Mouse (Mus musculus): ENCODE measurements around the gene Samhd1. TPM values are rescaled to one million over a fixed set of nuclear protein-coding genes. Genes with fewer than 3 reads are reported as not detected.

The Samhd1 gene
- polyA plus RNA-seq, 1 experiment from 2014 or later, result 18.0 TPM

GRCm38 (mm10) chr2:157052448-157052847, 82.6 kb downstream of the Samhd1 start:
- no peak for ATAC-seq (ENCODE audit: insufficient number of reproducible peaks, low FRiP score)
- Histone ChIP-seq H3K9me3 (replicated peaks) (no peaks in the 10 kb centered on the region), H3K36me3 (peaks cover 72% of the 10 kb centered on the region), H3K9ac (no peak overlapping the region), H3K4me3 (no peak overlapping the region), H3K4me2 (no peak overlapping the region), H3K27ac (ENCODE audit: poor library complexity, severe bottlenecking) (peak overlapping the region; percentile 36), H3K4me1 (replicated peaks) (peaks cover 57% of the 10 kb centered on the region), H3K27me3 (replicated peaks) (no peaks in the 10 kb centered on the region)
- 65% methylated on average over 8 of the region's 8 CpGs for WGBS

- 56% methylated on average over 8 of the region's 8 CpGs for WGBS
- Histone ChIP-seq H3K27me3 (replicated peaks) (no peaks in the 10 kb centered on the region), H3K27ac (ENCODE audit: poor library complexity, severe bottlenecking) (no peak overlapping the region), H3K4me1 (replicated peaks) (peaks cover 44% of the 10 kb centered on the region), H3K4me3 (no peak overlapping the region), H3K9ac (no peak overlapping the region), H3K4me2 (no peak overlapping the region), H3K9me3 (replicated peaks) (0 out of 2 replicates have a peak, but pooled peaks cover 3% of the 10 kb centered on the region), H3K36me3 (peaks cover 83% of the 10 kb centered on the region)
- no peak for ATAC-seq (ENCODE audit: insufficient number of reproducible peaks, low FRiP score)
Measured at GRCm38 (mm10) chr2:157049831-157050243, 85.2 kb downstream of the Samhd1 start.

GRCm38 (mm10) chr2:157048395-157049181, 86.5 kb downstream of the Samhd1 start:
- Histone ChIP-seq H3K4me2 (no peak overlapping the region), H3K9me3 (replicated peaks) (peaks cover 3% of the 10 kb centered on the region; the same call in 1 of the 2 replicates), H3K27ac (ENCODE audit: poor library complexity, severe bottlenecking) (no peak overlapping the region), H3K9ac (0 out of 2 replicates have a peak overlapping the region, but pooled peaks have one; percentile 16), H3K4me3 (no peak overlapping the region), H3K27me3 (replicated peaks) (no peaks in the 10 kb centered on the region), H3K4me1 (replicated peaks) (peaks cover 35% of the 10 kb centered on the region), H3K36me3 (peaks cover 84% of the 10 kb centered on the region)
- no peak for ATAC-seq (ENCODE audit: insufficient number of reproducible peaks, low FRiP score)
- 87% methylated on average over 13 of the region's 13 CpGs for WGBS

Other genes starting within 250 kb of the Samhd1 start
- gene Sla2, start 248.1 kb downstream of the Samhd1 start, polyA plus RNA-seq (2016; fragmentation: Nextera tagmentation; extraction: Ambion mirVana), result 0.55 and 0.65 TPM in 2 replicates
- 31.3 and 32.3 TPM in 2 replicates for gene Ndrg3, start 143.2 kb downstream of the Samhd1 start, polyA plus RNA-seq (2016; fragmentation: Nextera tagmentation; extraction: Ambion mirVana)
- 39.1 and 41.0 TPM in 2 replicates for gene Dsn1, start 128.1 kb downstream of the Samhd1 start, polyA plus RNA-seq (2016; fragmentation: Nextera tagmentation; extraction: Ambion mirVana)
- gene Soga1, start 56.0 kb downstream of the Samhd1 start, polyA plus RNA-seq (2016; fragmentation: Nextera tagmentation; extraction: Ambion mirVana), result 4.5 and 5.2 TPM in 2 replicates
- gene Tldc2, start 48.2 kb downstream of the Samhd1 start, polyA plus RNA-seq (2016; fragmentation: Nextera tagmentation; extraction: Ambion mirVana), result not detected in 2 replicates
- 20.7 and 21.4 TPM in 2 replicates for gene Rbl1, start 69.3 kb upstream of the Samhd1 start, polyA plus RNA-seq (2016; fragmentation: Nextera tagmentation; extraction: Ambion mirVana)
- 202 and 207 TPM in 2 replicates for gene Rpn2, start 143.8 kb upstream of the Samhd1 start, polyA plus RNA-seq (2016; fragmentation: Nextera tagmentation; extraction: Ambion mirVana)
- gene Mroh8, start 144.3 kb upstream of the Samhd1 start, polyA plus RNA-seq (2016; fragmentation: Nextera tagmentation; extraction: Ambion mirVana), result 0.22 and 0.46 TPM in 2 replicates
- gene Ghrh, start 212.2 kb upstream of the Samhd1 start, polyA plus RNA-seq (2016; fragmentation: Nextera tagmentation; extraction: Ambion mirVana), result not detected in 2 replicates
- gene Manbal, start 232.3 kb upstream of the Samhd1 start, polyA plus RNA-seq (2016; fragmentation: Nextera tagmentation; extraction: Ambion mirVana), result 53.5 and 56.4 TPM in 2 replicates

Measured in heart, embryonic 12.5 days (tissue).